Mouse (Mus musculus): ENCODE data around the gene Aanat. TPM values are rescaled to one million over a fixed set of nuclear protein-coding genes. Genes with fewer than 3 reads are reported as not detected.
"Not testable (repeated sequence)": the region's sequence is repeated elsewhere in the genome, so short reads cannot be mapped to it uniquely, and the experiment has no call there.

The Aanat gene
- total and polyA plus RNA-seq, 2 experiments from 2014 or later: not detected

- 88% methylated on average over 8 of the region's 8 CpGs for WGBS
- peaks cover 84% of the 10 kb centered on the region for H3K36me3 ChIP-seq (replicated peaks; ENCODE audit: control insufficient read depth, insufficient read depth, low read length)
- TF ChIP-seq EP300 (IDR thresholded peaks at IDR 0.05; ENCODE audit: low read depth) (no peak), CTCF (IDR thresholded peaks at IDR 0.05; ENCODE audit: low read depth) (no peak)
- H3K9me3 ChIP-seq (replicated peaks; ENCODE audit: control insufficient read depth, low read length): no peaks in the 10 kb centered on the region
- no peaks in the 10 kb centered on the region for H3K27me3 ChIP-seq (ENCODE audit: control insufficient read depth, insufficient read depth, low read length)
- H3K4me2 ChIP-seq (ENCODE audit: low read depth, low read length): no peak overlapping the region
- ATAC-seq (ENCODE audit: insufficient read depth, low read depth): no peak
- no peak overlapping the region for H3K27ac ChIP-seq (ENCODE audit: low read depth)
- H3K4me1 ChIP-seq (ENCODE audit: control insufficient read depth, insufficient read depth): no peaks in the 10 kb centered on the region
- no peak for DNase-seq (ENCODE audit: low spot score)
- no peak overlapping the region for H3K9ac ChIP-seq (replicated peaks; ENCODE audit: low read depth, low read length)
- no peak overlapping the region for H3K4me3 ChIP-seq (ENCODE audit: low read depth, low read length)
Observed at GRCm38 (mm10) chr11:116602043-116602442, 15.8 kb downstream of the Aanat start.

- no peaks in the 10 kb centered on the region for H3K4me1 ChIP-seq (ENCODE audit: control insufficient read depth, insufficient read depth)
- no peak overlapping the region for H3K4me3 ChIP-seq (ENCODE audit: low read depth, low read length)
- TF ChIP-seq EP300 (IDR thresholded peaks at IDR 0.05; ENCODE audit: low read depth): no peak
- TF ChIP-seq CTCF (IDR thresholded peaks at IDR 0.05; ENCODE audit: low read depth): peak; percentile 63
- H3K9ac ChIP-seq (replicated peaks; ENCODE audit: low read depth, low read length): no peak overlapping the region
- WGBS: 83% methylated on average over 10 of the region's 10 CpGs
- H3K27ac ChIP-seq (ENCODE audit: low read depth): no peak overlapping the region
- no peak overlapping the region for H3K4me2 ChIP-seq (ENCODE audit: low read depth, low read length)
- no peaks in the 10 kb centered on the region for H3K27me3 ChIP-seq (ENCODE audit: control insufficient read depth, insufficient read depth, low read length)
- H3K36me3 ChIP-seq (replicated peaks; ENCODE audit: control insufficient read depth, insufficient read depth, low read length): peaks cover 88% of the 10 kb centered on the region
- no peak for DNase-seq (ENCODE audit: low spot score)
- ATAC-seq (ENCODE audit: insufficient read depth, low read depth): no peak
- no peaks in the 10 kb centered on the region for H3K9me3 ChIP-seq (replicated peaks; ENCODE audit: control insufficient read depth, low read length)
Observed at GRCm38 (mm10) chr11:116603339-116603738, 17.1 kb downstream of the Aanat start.

GRCm38 (mm10) chr11:116604097-116604496, 17.9 kb downstream of the Aanat start:
- ATAC-seq (ENCODE audit: insufficient read depth, low read depth) (no peak), DNase-seq (ENCODE audit: low spot score) (no peak)
- no peak for TF ChIP-seq CTCF (IDR thresholded peaks at IDR 0.05; ENCODE audit: low read depth)
- no peak for TF ChIP-seq EP300 (IDR thresholded peaks at IDR 0.05; ENCODE audit: low read depth)
- peaks cover 86% of the 10 kb centered on the region for H3K36me3 ChIP-seq (replicated peaks; ENCODE audit: control insufficient read depth, insufficient read depth, low read length)
- H3K27ac ChIP-seq (ENCODE audit: low read depth): no peak overlapping the region
- no peaks in the 10 kb centered on the region for H3K27me3 ChIP-seq (ENCODE audit: control insufficient read depth, insufficient read depth, low read length)
- H3K4me2 ChIP-seq (ENCODE audit: low read depth, low read length): no peak overlapping the region
- H3K4me1 ChIP-seq (ENCODE audit: control insufficient read depth, insufficient read depth): no peaks in the 10 kb centered on the region
- no peaks in the 10 kb centered on the region for H3K9me3 ChIP-seq (replicated peaks; ENCODE audit: control insufficient read depth, low read length)
- no peak overlapping the region for H3K9ac ChIP-seq (replicated peaks; ENCODE audit: low read depth, low read length)
- 88% methylated on average over 12 of the region's 12 CpGs for WGBS
- no peak overlapping the region for H3K4me3 ChIP-seq (ENCODE audit: low read depth, low read length)

DNA sequence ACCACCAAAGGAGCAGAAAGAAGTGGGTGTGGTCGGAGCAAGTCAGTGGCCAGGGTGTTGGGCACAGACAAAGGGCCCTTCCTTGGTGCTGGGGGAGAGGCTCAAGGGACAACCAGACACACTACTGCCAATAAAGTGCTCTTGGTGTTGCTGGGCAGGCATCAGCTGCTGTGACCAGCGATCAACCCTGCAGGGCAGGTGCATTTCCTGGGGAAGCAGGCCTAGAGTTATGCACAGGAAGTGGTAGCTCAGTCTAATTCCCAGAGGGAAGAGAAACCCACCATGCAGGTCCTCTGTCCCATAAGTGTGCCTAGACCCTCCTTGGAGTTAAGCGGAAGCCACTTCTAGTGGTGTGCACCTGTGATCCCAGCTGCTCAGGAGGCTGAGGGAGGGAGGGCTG, 21.5 kb downstream of the Aanat start:
- H3K36me3 ChIP-seq (replicated peaks; ENCODE audit: control insufficient read depth, insufficient read depth, low read length): peaks cover 62% of the 10 kb centered on the region
- no peak overlapping the region for H3K27ac ChIP-seq (ENCODE audit: low read depth)
- no peak overlapping the region for H3K9ac ChIP-seq (replicated peaks; ENCODE audit: low read depth, low read length)
- no peaks in the 10 kb centered on the region for H3K27me3 ChIP-seq (ENCODE audit: control insufficient read depth, insufficient read depth, low read length)
- H3K4me3 ChIP-seq (ENCODE audit: low read depth, low read length): no peak overlapping the region
- H3K4me2 ChIP-seq (ENCODE audit: low read depth, low read length): no peak overlapping the region
- DNase-seq (ENCODE audit: low spot score): no peak
- WGBS: 89% methylated on average over 3 of the region's 3 CpGs
- TF ChIP-seq CTCF (IDR thresholded peaks at IDR 0.05; ENCODE audit: low read depth) (no peak), EP300 (IDR thresholded peaks at IDR 0.05; ENCODE audit: low read depth) (no peak)
- no peaks in the 10 kb centered on the region for H3K9me3 ChIP-seq (replicated peaks; ENCODE audit: control insufficient read depth, low read length)
- no peaks in the 10 kb centered on the region for H3K4me1 ChIP-seq (ENCODE audit: control insufficient read depth, insufficient read depth)
- ATAC-seq (ENCODE audit: insufficient read depth, low read depth): no peak

DNA sequence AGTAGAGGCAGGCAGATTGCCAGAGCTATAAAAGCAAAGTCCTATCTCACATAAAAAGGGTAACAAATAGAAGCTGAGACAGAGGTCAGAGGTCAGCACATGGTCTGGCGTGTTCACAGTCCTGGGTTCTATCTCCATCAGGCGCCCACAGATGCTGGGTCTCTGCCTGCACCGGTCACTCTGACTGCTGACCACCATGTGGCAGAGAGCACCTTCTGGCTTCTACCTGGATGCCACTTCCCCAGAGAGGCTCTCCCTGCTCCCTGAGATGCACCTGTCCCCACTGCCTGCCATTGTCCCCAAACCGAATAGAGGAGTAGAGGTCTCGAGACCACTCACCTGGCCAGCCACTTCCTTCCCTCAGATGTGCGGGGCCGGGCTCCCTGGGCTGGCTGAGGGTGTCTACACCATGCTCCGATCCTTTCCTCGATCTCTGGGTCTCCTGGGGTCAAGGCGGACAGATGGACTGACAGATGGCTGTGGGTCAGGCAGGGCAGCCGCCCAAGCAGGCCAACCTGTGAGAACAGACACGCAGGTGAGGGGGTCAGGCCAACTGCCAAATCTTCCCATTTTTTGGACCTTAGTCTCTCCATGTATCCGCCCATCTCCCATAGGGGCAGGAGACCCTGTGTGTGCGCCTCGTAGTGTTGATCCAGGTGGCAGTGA, 23.9 kb downstream of the Aanat start:
- Histone ChIP-seq H3K27me3 (ENCODE audit: control insufficient read depth, insufficient read depth, low read length) (no peaks in the 10 kb centered on the region), H3K4me2 (ENCODE audit: low read depth, low read length) (no peak overlapping the region), H3K4me3 (ENCODE audit: low read depth, low read length) (no peak overlapping the region), H3K4me1 (ENCODE audit: control insufficient read depth, insufficient read depth) (0 out of 2 replicates have a peak, but pooled peaks cover 9% of the 10 kb centered on the region), H3K27ac (ENCODE audit: low read depth) (no peak overlapping the region), H3K9ac (replicated peaks; ENCODE audit: low read depth, low read length) (no peak overlapping the region), H3K9me3 (replicated peaks; ENCODE audit: control insufficient read depth, low read length) (no peaks in the 10 kb centered on the region), H3K36me3 (replicated peaks; ENCODE audit: control insufficient read depth, insufficient read depth, low read length) (peaks cover 38% of the 10 kb centered on the region)
- 81% methylated on average over 15 of the region's 15 CpGs for WGBS
- DNase-seq (ENCODE audit: low spot score): no peak
- no peak for ATAC-seq (ENCODE audit: insufficient read depth, low read depth)
- no peak for TF ChIP-seq EP300 (IDR thresholded peaks at IDR 0.05; ENCODE audit: low read depth)
- TF ChIP-seq CTCF (IDR thresholded peaks at IDR 0.05; ENCODE audit: low read depth): no peak

DNA sequence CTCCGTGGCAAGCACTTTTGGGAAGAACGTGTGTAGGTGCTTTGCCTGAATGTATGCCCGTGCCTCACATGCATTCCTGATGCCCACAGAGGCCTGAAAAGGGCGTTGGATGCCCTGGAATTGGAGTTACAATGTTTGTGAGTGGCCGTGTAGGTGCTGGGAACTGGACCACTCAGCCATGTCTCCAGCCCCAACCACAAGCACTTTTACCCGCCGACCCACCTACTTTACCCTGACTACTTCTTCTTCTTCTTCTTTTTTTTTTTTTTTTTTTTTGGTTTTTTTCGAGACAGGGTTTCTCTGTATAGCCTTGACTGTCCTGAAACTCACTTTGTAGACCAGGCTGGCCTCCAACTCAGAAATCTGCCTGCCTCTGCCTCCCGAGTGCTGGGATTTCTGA, 24.9 kb downstream of the Aanat start:
- H3K4me3 ChIP-seq (ENCODE audit: low read depth, low read length): not testable (repeated sequence)

More for the DNA sequence above, 24.9 kb downstream of the Aanat start:
- H3K4me2 ChIP-seq (ENCODE audit: low read depth, low read length); H3K27me3 ChIP-seq (ENCODE audit: control insufficient read depth, insufficient read depth, low read length); H3K27ac ChIP-seq (ENCODE audit: low read depth); H3K9ac ChIP-seq (replicated peaks; ENCODE audit: low read depth, low read length); H3K9me3 ChIP-seq (replicated peaks; ENCODE audit: control insufficient read depth, low read length); ATAC-seq (ENCODE audit: insufficient read depth, low read depth); DNase-seq (ENCODE audit: low spot score): not testable (repeated sequence)
- WGBS: 89% methylated on average over 9 of the region's 9 CpGs
- Histone ChIP-seq H3K4me1 (ENCODE audit: control insufficient read depth, insufficient read depth) (peaks cover 18% of the 10 kb centered on the region), H3K36me3 (replicated peaks; ENCODE audit: control insufficient read depth, insufficient read depth, low read length) (peaks cover 28% of the 10 kb centered on the region)

Measured in heart, postnatal 0 days (tissue).